Mouse (Mus musculus): ENCODE measurements around the gene Arid3c. TPM values are rescaled to one million over a fixed set of nuclear protein-coding genes. Genes with fewer than 3 reads are reported as not detected.

The Arid3c gene
- polyA plus RNA-seq, 1 experiment, result not detected

- peaks cover 40% of the 10 kb centered on the region for H3K4me1 ChIP-seq
- no peak overlapping the region for H3K4me3 ChIP-seq (replicated peaks)
- no peaks in the 10 kb centered on the region for H3K27me3 ChIP-seq (replicated peaks)
- H3K9me3 ChIP-seq, result no peaks in the 10 kb centered on the region
- peaks cover 39% of the 10 kb centered on the region for H3K36me3 ChIP-seq (replicated peaks; ENCODE audit: low read length)
- TF ChIP-seq GATA1 (IDR thresholded peaks at IDR 0.05; ENCODE audit: borderline replicate concordance, low read length) (no peak), FLI1 (IDR thresholded peaks at IDR 0.05; ENCODE audit: low read length) (no peak)
Measured at GRCm38 (mm10) chr4:41760911-41761310, 30.0 kb upstream of the Arid3c start.

GRCm38 (mm10) chr4:41760288-41760721 lies 29.4 kb upstream of the Arid3c start:
- TF ChIP-seq GATA1 (IDR thresholded peaks at IDR 0.05; ENCODE audit: borderline replicate concordance, low read length) (no peak), FLI1 (IDR thresholded peaks at IDR 0.05; ENCODE audit: low read length) (no peak)
- Histone ChIP-seq H3K4me1 (peaks cover 40% of the 10 kb centered on the region), H3K27me3 (replicated peaks) (no peaks in the 10 kb centered on the region), H3K36me3 (replicated peaks; ENCODE audit: low read length) (peaks cover 39% of the 10 kb centered on the region), H3K4me3 (replicated peaks) (no peak overlapping the region), H3K9me3 (no peaks in the 10 kb centered on the region)

GRCm38 (mm10) chr4:41759656-41760287 lies 28.8 kb upstream of the Arid3c start:
- Histone ChIP-seq H3K36me3 (replicated peaks; ENCODE audit: low read length) (peaks cover 39% of the 10 kb centered on the region), H3K27me3 (replicated peaks) (no peaks in the 10 kb centered on the region), H3K9me3 (no peaks in the 10 kb centered on the region), H3K4me1 (peaks cover 45% of the 10 kb centered on the region), H3K4me3 (replicated peaks) (no peak overlapping the region)
- TF ChIP-seq GATA1 (IDR thresholded peaks at IDR 0.05; ENCODE audit: borderline replicate concordance, low read length) (no peak), FLI1 (IDR thresholded peaks at IDR 0.05; ENCODE audit: low read length) (no peak)

GRCm38 (mm10) chr4:41759206-41759605 lies 28.3 kb upstream of the Arid3c start:
- H3K4me1 ChIP-seq, result peaks cover 47% of the 10 kb centered on the region

GRCm38 (mm10) chr4:41758701-41759100 lies 27.8 kb upstream of the Arid3c start:
- Histone ChIP-seq H3K9me3 (no peaks in the 10 kb centered on the region), H3K27me3 (replicated peaks) (no peaks in the 10 kb centered on the region), H3K4me1 (peaks cover 47% of the 10 kb centered on the region), H3K36me3 (replicated peaks; ENCODE audit: low read length) (peaks cover 39% of the 10 kb centered on the region), H3K4me3 (replicated peaks) (no peak overlapping the region)
- no peak for TF ChIP-seq FLI1 (IDR thresholded peaks at IDR 0.05; ENCODE audit: low read length)
- no peak for TF ChIP-seq GATA1 (IDR thresholded peaks at IDR 0.05; ENCODE audit: borderline replicate concordance, low read length)

More at GRCm38 (mm10) chr4:41759206-41759605, 28.3 kb upstream of the Arid3c start:
- Histone ChIP-seq H3K27me3 (replicated peaks) (no peaks in the 10 kb centered on the region), H3K4me3 (replicated peaks) (no peak overlapping the region), H3K9me3 (no peaks in the 10 kb centered on the region), H3K36me3 (replicated peaks; ENCODE audit: low read length) (peaks cover 39% of the 10 kb centered on the region)
- TF ChIP-seq FLI1 (IDR thresholded peaks at IDR 0.05; ENCODE audit: low read length), result no peak
- TF ChIP-seq GATA1 (IDR thresholded peaks at IDR 0.05; ENCODE audit: borderline replicate concordance, low read length), result no peak

- no peaks in the 10 kb centered on the region for H3K9me3 ChIP-seq
- peaks cover under 1% of the 10 kb centered on the region for H3K27me3 ChIP-seq (replicated peaks)
- no peak overlapping the region for H3K4me3 ChIP-seq (replicated peaks)
- peaks cover 39% of the 10 kb centered on the region for H3K36me3 ChIP-seq (replicated peaks; ENCODE audit: low read length)
- H3K4me1 ChIP-seq, result peaks cover 47% of the 10 kb centered on the region
- no peak for TF ChIP-seq FLI1 (IDR thresholded peaks at IDR 0.05; ENCODE audit: low read length)
- no peak for TF ChIP-seq GATA1 (IDR thresholded peaks at IDR 0.05; ENCODE audit: borderline replicate concordance, low read length)
Measured at GRCm38 (mm10) chr4:41758021-41758420, 27.1 kb upstream of the Arid3c start.

GRCm38 (mm10) chr4:41757321-41757720 lies 26.4 kb upstream of the Arid3c start:
- Histone ChIP-seq H3K4me1 (peaks cover 44% of the 10 kb centered on the region), H3K27me3 (replicated peaks) (peaks cover 2% of the 10 kb centered on the region), H3K9me3 (no peaks in the 10 kb centered on the region), H3K36me3 (replicated peaks; ENCODE audit: low read length) (peaks cover 39% of the 10 kb centered on the region), H3K4me3 (replicated peaks) (no peak overlapping the region)
- no peak for TF ChIP-seq GATA1 (IDR thresholded peaks at IDR 0.05; ENCODE audit: borderline replicate concordance, low read length)
- TF ChIP-seq FLI1 (IDR thresholded peaks at IDR 0.05; ENCODE audit: low read length), result no peak

GRCm38 (mm10) chr4:41756440-41756839 lies 25.5 kb upstream of the Arid3c start:
- H3K9me3 ChIP-seq, result no peaks in the 10 kb centered on the region
- TF ChIP-seq GATA1 (IDR thresholded peaks at IDR 0.05; ENCODE audit: borderline replicate concordance, low read length), result no peak
- no peak for TF ChIP-seq FLI1 (IDR thresholded peaks at IDR 0.05; ENCODE audit: low read length)
- peaks cover 35% of the 10 kb centered on the region for H3K4me1 ChIP-seq
- H3K36me3 ChIP-seq (replicated peaks; ENCODE audit: low read length), result peaks cover 39% of the 10 kb centered on the region
- peaks cover 2% of the 10 kb centered on the region for H3K27me3 ChIP-seq (replicated peaks)
- peak overlapping the region; percentile 99 for H3K4me3 ChIP-seq (replicated peaks)

GRCm38 (mm10) chr4:41755338-41756305 lies 24.7 kb upstream of the Arid3c start, which contains the start of gene Sigmar1:
Sigmar1 (minus strand) TSS chr4:41756157.
- TF ChIP-seq FLI1 (IDR thresholded peaks at IDR 0.05; ENCODE audit: low read length) (no peak; the same call in 1 of the 2 replicates), GATA1 (IDR thresholded peaks at IDR 0.05; ENCODE audit: borderline replicate concordance, low read length) (no peak)
- Histone ChIP-seq H3K27me3 (replicated peaks) (peaks cover 2% of the 10 kb centered on the region), H3K36me3 (replicated peaks; ENCODE audit: low read length) (peaks cover 39% of the 10 kb centered on the region), H3K4me3 (replicated peaks) (peak within 1 kb of the TSS; percentile 99), H3K9me3 (no peaks in the 10 kb centered on the region), H3K4me1 (peaks cover 27% of the 10 kb centered on the region)
